Mouse (Mus musculus): ENCODE results near the gene Hdac7.

The Hdac7 gene

DNA sequence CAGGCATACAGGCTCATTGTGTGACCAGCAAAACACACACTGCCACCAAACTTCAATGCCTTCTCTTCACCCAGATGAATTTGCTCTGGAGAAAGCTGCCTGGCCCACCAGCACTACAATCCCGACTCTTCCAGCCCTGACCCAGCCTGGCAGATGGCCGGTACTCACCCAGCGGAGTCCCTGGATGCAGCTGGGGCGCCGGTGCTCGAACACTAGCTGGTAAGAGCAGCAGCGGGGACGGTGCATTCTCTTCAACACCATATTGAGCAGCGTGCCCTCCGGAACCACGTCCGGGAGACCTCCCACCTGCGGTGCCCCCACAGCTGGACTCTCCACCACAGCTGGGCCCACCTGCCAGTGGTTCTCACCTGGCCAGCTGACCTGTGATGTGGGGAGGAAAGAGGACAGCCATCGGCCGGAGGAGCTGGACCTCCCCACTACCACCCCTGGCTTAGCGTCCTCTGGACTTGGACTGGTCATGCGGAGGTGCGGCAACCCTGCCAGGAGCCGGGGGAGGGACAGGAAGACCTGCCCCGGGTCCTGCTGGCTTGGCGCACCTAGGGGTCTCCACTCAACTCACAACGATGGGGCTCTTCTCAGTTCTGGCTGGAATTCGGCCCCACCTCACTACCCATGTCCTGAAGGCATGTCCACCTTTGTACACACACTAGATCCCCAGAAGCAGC, 77.6 kb downstream of the Hdac7 start:
- DNase-seq: peak; percentile 86 to 88

GRCm38 (mm10) chr15:97766194-97766593, 78.1 kb downstream of the Hdac7 start:
- DNase-seq: no peak

DNA sequence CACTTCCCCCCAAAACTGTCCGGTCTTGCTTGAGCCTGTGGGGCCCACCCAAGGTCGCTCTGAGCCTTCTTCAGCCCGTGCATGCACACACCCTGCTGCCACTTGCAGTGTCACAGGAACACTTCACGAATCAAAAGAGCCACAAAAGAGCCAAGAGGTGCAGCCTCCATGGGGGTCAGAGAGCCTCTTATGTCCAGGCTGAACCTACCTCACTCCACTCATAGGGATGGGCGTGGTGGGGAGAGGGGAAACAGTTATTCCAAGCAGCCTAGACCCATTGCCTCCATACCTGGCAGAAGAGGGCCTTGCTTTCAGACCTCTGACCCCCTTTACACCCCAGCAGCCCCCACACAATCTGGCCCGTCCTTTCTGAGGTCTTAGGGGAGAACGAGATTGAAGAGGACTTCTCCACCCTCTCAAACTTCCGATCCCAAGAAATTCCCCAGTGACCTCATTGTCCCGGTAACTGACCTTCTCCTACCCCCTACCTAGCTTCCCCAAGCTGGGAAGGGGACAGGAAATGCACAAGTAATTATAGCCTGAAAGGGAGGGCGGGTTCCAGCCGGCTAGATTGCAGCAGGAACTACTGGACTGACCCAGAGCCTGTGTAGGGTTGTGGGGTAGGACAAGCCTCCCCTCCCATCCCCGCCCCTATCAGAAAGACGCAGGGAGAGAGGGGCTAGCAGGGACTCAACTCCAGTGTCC, 79.1 kb downstream of the Hdac7 start:
- DNase-seq: peak; percentile 67 to 84

GRCm38 (mm10) chr15:97764532-97764931, 79.8 kb downstream of the Hdac7 start:
- no peak for DNase-seq

- peak in 1 of 2 experiments; percentile 69 for DNase-seq
Observed at GRCm38 (mm10) chr15:97763256-97764049, 80.8 kb downstream of the Hdac7 start.

DNA sequence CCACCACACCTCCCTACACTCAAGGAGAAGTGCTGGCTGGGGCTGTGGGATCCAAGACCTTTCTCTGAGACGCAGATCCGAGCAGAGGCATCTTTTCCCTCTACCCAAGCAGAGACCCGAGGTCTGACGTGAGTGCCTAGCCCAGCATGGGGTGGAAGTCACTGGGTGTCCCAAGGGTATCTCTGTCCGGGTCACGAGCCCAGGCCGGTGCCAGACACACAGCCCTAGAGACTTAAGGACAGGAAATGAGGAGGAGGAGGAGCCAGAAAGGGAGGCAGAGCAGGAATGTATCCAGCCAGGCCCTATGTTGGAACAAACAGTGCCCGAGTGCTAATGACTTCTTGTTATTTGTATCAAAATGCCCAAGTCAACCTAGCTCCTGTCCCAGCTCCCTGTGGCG, 81.6 kb downstream of the Hdac7 start:
- peak; percentile 79 to 91 for DNase-seq

DNA sequence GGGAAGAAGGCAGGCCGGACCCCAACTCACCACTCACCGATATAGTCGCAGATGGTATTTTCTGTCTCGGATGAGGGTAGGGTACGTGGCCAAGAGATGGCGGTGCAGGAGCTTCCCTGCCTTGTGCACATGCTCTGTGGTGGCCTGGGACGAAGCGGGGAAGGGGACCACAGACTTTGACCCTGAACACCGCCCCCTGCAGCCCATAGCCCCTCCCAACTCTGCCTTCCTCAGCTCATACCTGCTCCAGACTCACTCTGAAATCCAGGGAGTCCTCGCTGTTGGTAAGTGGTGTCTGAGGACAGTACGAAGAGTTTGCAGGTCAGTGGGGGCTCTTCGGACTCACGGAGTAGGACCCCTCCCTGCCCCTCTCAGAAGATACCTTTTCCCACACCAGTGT, 82.9 kb downstream of the Hdac7 start:
- peak; percentile 61 to 69 for DNase-seq

GRCm38 (mm10) chr15:97760952-97761351, 83.3 kb downstream of the Hdac7 start:
- DNase-seq: no peak

DNA sequence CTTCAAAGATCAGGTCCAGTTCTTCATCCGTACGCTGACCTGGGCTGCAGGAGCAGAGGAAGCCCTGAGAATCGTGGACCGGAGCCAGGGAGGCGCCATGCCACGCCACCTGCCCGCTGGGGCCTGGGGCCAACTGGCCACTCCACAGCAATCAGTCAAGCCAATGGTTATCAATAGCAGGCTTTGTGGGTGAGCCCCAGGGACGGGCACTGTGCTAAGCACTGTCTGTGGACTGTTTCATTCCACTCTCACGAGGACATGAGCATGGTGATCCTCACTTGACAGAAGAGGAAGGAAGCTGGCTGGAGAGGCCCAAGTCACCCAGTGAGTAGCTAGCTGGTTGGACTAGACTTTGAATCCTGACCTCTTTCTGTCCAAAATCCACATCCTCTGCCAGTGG, 84.3 kb downstream of the Hdac7 start:
- DNase-seq: peak; percentile 51 to 76

DNA sequence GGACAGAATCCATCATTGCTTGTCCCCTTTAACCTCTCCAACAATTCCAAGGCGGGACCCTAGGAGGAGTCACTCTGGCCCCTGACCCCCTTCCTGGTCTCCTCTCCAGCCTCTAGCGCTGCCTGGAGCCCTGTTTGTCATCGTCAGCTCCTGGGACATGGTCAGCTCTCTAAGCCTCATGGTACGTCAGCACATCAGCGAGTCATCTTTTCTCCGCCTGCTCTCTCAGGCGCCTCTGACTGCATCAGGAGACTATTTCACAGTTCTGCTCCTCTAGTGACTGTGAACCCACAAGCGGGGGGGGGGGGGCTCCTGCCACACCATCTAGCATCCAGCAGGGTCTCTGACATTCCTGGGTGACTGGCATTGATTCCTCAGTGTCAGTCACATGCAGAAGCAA, 88.9 kb downstream of the Hdac7 start:
- no peak for DNase-seq

- DNase-seq: no peak
Observed at GRCm38 (mm10) chr15:97754476-97754875, 89.8 kb downstream of the Hdac7 start.

- DNase-seq: peak; percentile 68 to 75
Observed at GRCm38 (mm10) chr15:97752491-97752890, 91.8 kb downstream of the Hdac7 start.

GRCm38 (mm10) chr15:97751676-97752075, 92.6 kb downstream of the Hdac7 start:
- peak in 1 of 2 experiments; percentile 63 for DNase-seq

- DNase-seq: peak; percentile 89 to 91
Observed at GRCm38 (mm10) chr15:97750697-97751096, 93.6 kb downstream of the Hdac7 start.

DNA sequence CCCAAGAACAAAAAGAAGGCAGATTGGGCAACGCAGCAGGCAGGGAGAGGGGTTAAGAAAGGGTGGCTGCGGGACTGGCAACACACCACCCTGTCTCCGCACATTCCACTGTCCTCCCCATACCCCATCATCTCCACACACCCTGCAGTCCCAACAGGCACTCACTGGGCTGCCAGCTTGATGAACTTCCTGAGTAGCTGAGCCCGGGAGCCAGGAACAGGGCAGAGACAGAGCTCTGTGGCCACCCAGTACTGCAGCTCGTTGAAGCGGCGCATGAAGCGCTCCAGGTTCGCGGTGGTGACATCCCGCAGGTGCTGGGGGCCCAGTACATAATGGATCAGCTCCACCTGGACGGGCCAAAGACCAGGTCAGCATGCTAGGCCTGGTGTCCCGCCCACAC, 94.5 kb downstream of the Hdac7 start:
- no peak for DNase-seq

DNA sequence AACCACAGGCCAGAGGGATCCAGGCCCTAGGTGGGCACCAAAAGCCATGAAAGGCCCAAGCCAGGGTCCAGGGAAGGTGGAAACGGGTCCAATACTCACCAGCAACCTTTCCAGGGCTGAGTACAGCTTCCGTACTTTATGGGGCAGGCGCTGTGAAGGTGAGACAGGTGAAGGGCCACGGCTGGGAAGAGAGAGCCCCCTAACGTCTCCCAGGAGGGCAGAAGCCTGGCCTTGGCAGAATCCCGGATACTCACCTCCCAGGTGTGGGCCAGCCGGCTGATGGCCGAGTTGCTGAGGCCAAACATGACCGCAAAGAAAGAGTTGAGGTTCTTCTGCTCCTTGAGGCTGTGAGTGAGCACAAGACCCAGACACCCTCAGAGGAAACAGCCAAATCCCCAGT, 94.9 kb downstream of the Hdac7 start:
- no peak for DNase-seq

GRCm38 (mm10) chr15:97748964-97749363, 95.3 kb downstream of the Hdac7 start:
- DNase-seq: no peak

GRCm38 (mm10) chr15:97748309-97748708, 96.0 kb downstream of the Hdac7 start:
- no peak for DNase-seq

DNA sequence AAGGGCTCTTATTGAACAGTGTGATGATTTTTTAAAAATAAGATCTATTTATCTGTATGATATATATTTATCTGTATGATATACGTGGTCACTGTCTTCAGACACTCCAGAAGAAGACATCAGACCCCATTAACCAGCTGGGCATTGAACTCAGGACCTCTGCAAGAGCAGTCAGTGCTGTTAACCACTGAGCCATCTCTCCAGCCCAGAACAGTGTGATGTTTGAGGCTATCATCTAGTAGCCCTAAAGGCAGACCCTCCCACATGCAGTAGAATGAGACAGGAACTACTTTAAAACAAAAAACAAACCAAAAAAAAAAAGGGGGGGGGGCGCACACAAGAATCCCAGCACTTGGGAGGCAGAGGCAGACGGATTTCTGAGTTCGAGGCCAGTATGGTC, 96.8 kb downstream of the Hdac7 start:
- DNase-seq: no peak

DNA sequence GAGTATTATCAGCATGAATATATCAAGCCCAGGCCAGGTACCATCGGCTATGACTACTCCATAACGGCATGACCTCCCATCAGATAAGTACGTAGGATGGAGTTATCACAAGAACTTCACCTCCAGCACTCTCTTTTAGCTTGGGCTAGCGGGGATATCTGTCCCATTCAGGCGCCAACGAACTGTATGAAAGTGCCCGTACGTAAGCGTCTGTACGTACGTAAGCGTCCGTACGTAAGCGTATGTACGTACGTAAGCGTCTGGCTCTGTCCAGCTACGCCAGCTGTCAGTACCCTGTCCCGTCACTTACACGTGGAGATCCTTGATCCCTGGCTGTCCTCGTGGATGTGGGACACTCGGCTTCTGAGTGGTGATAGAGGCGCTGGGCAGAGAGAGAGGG, 97.6 kb downstream of the Hdac7 start:
- no peak for DNase-seq

- no peak for DNase-seq
Observed at GRCm38 (mm10) chr15:97746278-97746677, 98.0 kb downstream of the Hdac7 start.

- peak; percentile 89 to 92 for DNase-seq
Observed at GRCm38 (mm10) chr15:97745331-97745730, 99.0 kb downstream of the Hdac7 start.

DNA sequence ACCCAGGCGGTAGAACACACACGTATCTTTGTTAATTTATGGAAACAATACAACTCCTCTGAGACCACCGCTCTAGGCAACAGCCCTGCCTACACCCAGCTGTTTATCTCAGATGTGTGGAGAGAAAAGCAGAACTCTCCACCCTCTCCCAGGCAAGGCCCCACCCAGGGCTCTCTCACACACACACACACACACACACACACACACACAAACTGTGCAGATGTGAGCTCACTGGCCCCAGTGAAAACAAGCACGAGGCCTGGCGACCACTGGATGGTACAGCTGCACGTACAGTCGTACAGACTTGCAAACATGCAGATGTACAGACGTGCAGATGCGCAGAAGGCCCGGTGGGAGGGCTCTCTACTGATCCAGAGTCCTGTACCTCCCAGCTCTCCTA, 99.4 kb downstream of the Hdac7 start:
- no peak for DNase-seq

All from kidney, postnatal 36 days (tissue).